Mouse (Mus musculus) cerebellum, adult 2 months (tissue): ENCODE results near the gene Celsr2.

ENCODE experiments used
- CTCF ChIP-seq: fragments of 200-500 bp; IDR thresholded peaks from 2 replicates; pipeline ENCODE4 v1.5.1; 2011; ENCODE audit warnings: low read depth, mild to moderate bottlenecking, control low read depth, low read length, moderate library complexity, borderline replicate concordance; ENCODE audit not compliant: insufficient read depth
- POLR2A ChIP-seq: fragments of 200-500 bp; IDR thresholded peaks from 2 replicates; pipeline ENCODE4 v1.6.1; 2011; ENCODE audit warnings: low read length, control low read depth, borderline replicate concordance; ENCODE audit not compliant: insufficient read depth

DNA sequence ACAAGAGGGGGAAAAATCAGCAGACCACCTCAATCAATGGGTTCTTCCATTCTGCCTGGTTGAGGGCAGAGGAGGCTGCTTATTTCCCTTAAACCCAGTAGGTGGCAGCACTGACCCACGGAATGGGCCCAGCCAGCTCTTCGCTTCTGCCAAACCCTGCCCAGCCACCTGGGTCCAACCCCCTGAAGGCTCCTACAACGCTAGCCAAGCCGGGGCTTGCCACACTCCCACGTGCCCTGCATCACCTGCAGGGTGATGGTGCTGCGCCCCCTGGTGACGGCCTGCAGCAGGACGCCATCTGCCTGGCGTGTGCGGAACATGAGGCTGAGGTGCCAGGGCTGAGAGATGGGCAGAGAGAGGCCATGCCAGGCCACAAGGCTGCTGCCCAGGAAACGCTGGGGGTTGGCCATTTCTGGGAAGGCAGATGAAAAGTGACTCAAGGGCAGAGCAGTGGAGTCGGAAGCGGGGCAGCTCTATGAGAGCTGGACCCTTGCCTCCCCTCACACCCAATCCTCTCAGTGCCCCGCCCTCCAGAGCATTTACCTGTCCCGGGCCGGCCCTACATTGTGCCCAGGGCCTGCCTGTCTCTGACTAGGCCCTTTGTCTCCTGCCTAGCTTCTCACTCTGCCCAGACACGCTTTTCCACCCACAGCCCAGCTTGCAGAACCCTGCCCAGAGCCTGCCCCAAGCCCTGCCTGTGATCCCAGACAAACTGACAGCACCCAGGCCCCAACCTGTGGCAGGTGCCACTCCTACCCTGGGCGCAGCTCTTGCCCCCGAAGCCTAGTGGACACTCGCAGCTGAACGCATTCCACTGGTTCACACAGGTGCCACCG is 13.4 kb downstream of the Celsr2 start:
- no peak for TF ChIP-seq POLR2A
- peak; percentile 90 for TF ChIP-seq CTCF
